Mouse (Mus musculus) lung, postnatal 4 days (tissue): Measurements from ENCODE around the gene AW209491.

ENCODE experiments used
- DNase-seq, 2 experiments: peaks; one replicate each; pipeline ENCODE4 v3.0.0; 2021

Gene AW209491

GRCm38 (mm10) chr13:14629726-14630641 lies at the start of gene AW209491:
AW209491 (plus strand) TSS chr13:14630154.
- DNase-seq: peak; percentile 96

- no peak for DNase-seq
Observed at GRCm38 (mm10) chr13:14580392-14580791, 49.6 kb upstream of the AW209491 start.

- DNase-seq: no peak
Observed at GRCm38 (mm10) chr13:14602744-14603143, 27.2 kb upstream of the AW209491 start.

GRCm38 (mm10) chr13:14607616-14608015 lies 22.3 kb upstream of the AW209491 start:
- DNase-seq: no peak

- DNase-seq: no peak
Observed at GRCm38 (mm10) chr13:14612463-14612862, 17.5 kb upstream of the AW209491 start.

GRCm38 (mm10) chr13:14612926-14613529 lies 16.9 kb upstream of the AW209491 start, which contains the start of the genes Mrpl32 and Psma2:
Mrpl32 (minus strand) TSS chr13:14613165.
Psma2 (plus strand) TSS chr13:14613240.
- DNase-seq: peak; percentile 99

GRCm38 (mm10) chr13:14613553-14613952 lies 16.4 kb upstream of the AW209491 start:
- no peak for DNase-seq

- DNase-seq: peak in 1 of 2 experiments; percentile 74
Observed at GRCm38 (mm10) chr13:14618724-14619123, 11.2 kb upstream of the AW209491 start.

GRCm38 (mm10) chr13:14639998-14640397 lies 10.0 kb downstream of the AW209491 start:
- no peak for DNase-seq

- DNase-seq: peak in 1 of 2 experiments; percentile 8
Observed at GRCm38 (mm10) chr13:14649301-14649700, 19.3 kb downstream of the AW209491 start.

- DNase-seq: no peak
Observed at GRCm38 (mm10) chr13:14667107-14667506, 37.2 kb downstream of the AW209491 start.

GRCm38 (mm10) chr13:14670342-14670741 lies 40.4 kb downstream of the AW209491 start:
- peak in 1 of 2 experiments; percentile 5 for DNase-seq
